Mouse (Mus musculus): ENCODE measurements around the gene Ubash3a. TPM values are rescaled to one million over a fixed set of nuclear protein-coding genes. Genes with fewer than 3 reads are reported as not detected.
A peak's percentile ranks its signal among the peaks of the same experiment; 100 is the strongest.

Gene Ubash3a
- polyA plus RNA-seq, 1 experiment from 2014 or later = 0.50 TPM

DNA sequence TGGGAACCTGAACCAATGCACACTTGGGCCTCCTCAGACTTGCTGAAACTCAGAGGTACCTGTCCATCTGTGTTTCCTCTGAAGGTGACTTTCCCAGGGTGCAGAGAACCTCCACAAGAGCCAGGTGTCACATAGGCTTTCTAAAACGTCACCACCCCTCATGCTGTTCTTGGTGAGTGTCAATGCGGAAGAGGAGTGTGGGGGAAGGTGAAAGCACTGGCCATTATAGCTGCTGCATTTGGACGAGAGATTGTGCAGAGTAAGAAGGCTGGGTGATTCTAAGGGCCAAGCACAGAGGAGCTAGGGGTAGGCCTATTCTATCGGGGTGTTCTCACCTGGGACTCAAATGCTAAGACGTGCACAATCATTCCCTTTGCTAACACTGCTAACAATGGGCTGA lies 46.3 kb downstream of the Ubash3a start:
- no peaks in the 10 kb centered on the region for H3K36me3 ChIP-seq
- 54% methylated on average over 5 of the region's 5 CpGs for WGBS
- H3K4me2 ChIP-seq (replicated peaks) = no peak overlapping the region
- H3K9ac ChIP-seq = no peak overlapping the region
- H3K27me3 ChIP-seq = no peaks in the 10 kb centered on the region
- H3K4me3 ChIP-seq = no peak overlapping the region
- H3K4me1 ChIP-seq = peaks cover 7% of the 10 kb centered on the region; the same call in 1 of the 2 replicates
- H3K9me3 ChIP-seq = no peaks in the 10 kb centered on the region
- ATAC-seq (ENCODE audit: low FRiP score, low read depth) = no peak
- no peak overlapping the region for H3K27ac ChIP-seq

DNA sequence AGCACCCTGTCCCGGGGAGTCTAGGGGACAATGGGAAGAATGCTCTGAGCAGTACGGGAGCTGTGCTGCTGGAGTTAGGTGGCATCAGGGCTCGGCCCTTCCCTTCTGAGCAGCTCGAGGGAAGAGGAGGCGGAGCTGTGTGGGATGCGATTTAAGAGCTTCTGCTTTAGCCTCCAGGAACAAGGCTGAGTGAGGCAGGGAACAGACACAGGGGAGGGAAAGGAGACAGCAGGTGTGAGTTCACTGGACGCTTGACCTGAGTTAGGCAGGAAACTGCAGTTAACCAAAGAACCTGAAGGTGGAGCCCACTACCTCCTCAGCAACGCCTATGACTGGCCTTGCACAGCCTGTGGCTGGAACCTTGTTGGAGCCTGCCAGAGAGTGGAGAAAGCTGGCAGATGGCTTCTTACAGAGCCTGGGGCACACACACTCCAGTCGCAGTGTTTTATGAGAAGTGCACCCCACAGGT lies 46.8 kb downstream of the Ubash3a start:
- peak; percentile 73 for ATAC-seq (ENCODE audit: low FRiP score, low read depth)
- H3K36me3 ChIP-seq = no peaks in the 10 kb centered on the region
- H3K4me2 ChIP-seq (replicated peaks) = 0 out of 2 replicates have a peak overlapping the region, but pooled peaks have one; percentile 14
- H3K9ac ChIP-seq = no peak overlapping the region
- WGBS = 11% methylated on average over 9 of the region's 9 CpGs
- H3K9me3 ChIP-seq = no peaks in the 10 kb centered on the region
- no peaks in the 10 kb centered on the region for H3K27me3 ChIP-seq
- no peak overlapping the region for H3K27ac ChIP-seq
- H3K4me1 ChIP-seq = peaks cover 7% of the 10 kb centered on the region; the same call in 1 of the 2 replicates
- no peak overlapping the region for H3K4me3 ChIP-seq

GRCm38 (mm10) chr17:31257149-31257548 lies 49.5 kb downstream of the Ubash3a start:
- H3K9me3 ChIP-seq = no peaks in the 10 kb centered on the region
- ATAC-seq (ENCODE audit: low FRiP score, low read depth) = no peak
- H3K4me2 ChIP-seq (replicated peaks) = no peak overlapping the region
- no peak overlapping the region for H3K27ac ChIP-seq
- H3K4me1 ChIP-seq = peaks cover 10% of the 10 kb centered on the region; the same call in 1 of the 2 replicates
- H3K36me3 ChIP-seq = no peaks in the 10 kb centered on the region
- H3K27me3 ChIP-seq = no peaks in the 10 kb centered on the region
- H3K4me3 ChIP-seq = no peak overlapping the region
- 84% methylated on average over 1 of the region's 1 CpGs for WGBS
- H3K9ac ChIP-seq = no peak overlapping the region

GRCm38 (mm10) chr17:31257898-31258297 lies 50.2 kb downstream of the Ubash3a start:
- Histone ChIP-seq H3K27me3 (no peaks in the 10 kb centered on the region), H3K27ac (no peak overlapping the region), H3K36me3 (no peaks in the 10 kb centered on the region), H3K9me3 (no peaks in the 10 kb centered on the region), H3K9ac (no peak overlapping the region), H3K4me2 (replicated peaks) (no peak overlapping the region), H3K4me1 (peaks cover 10% of the 10 kb centered on the region; the same call in 1 of the 2 replicates), H3K4me3 (no peak overlapping the region)
- 89% methylated on average over 12 of the region's 12 CpGs for WGBS
- ATAC-seq (ENCODE audit: low FRiP score, low read depth) = no peak

- no peak for ATAC-seq (ENCODE audit: low FRiP score, low read depth)
- Histone ChIP-seq H3K27me3 (no peaks in the 10 kb centered on the region), H3K36me3 (no peaks in the 10 kb centered on the region), H3K9me3 (no peaks in the 10 kb centered on the region), H3K9ac (no peak overlapping the region), H3K4me3 (no peak overlapping the region), H3K4me2 (replicated peaks) (no peak overlapping the region), H3K27ac (no peak overlapping the region), H3K4me1 (peaks cover 10% of the 10 kb centered on the region; the same call in 1 of the 2 replicates)
- 75% methylated on average over 9 of the region's 9 CpGs for WGBS
These were observed 50.7 kb downstream of the Ubash3a start for GRCm38 (mm10) chr17:31258310-31258865.

GRCm38 (mm10) chr17:31259145-31259544 lies 51.5 kb downstream of the Ubash3a start:
- no peak for ATAC-seq (ENCODE audit: low FRiP score, low read depth)
- Histone ChIP-seq H3K4me1 (peaks cover 10% of the 10 kb centered on the region; the same call in 1 of the 2 replicates), H3K9ac (no peak overlapping the region), H3K27ac (no peak overlapping the region), H3K9me3 (no peaks in the 10 kb centered on the region), H3K36me3 (no peaks in the 10 kb centered on the region), H3K4me3 (no peak overlapping the region), H3K27me3 (no peaks in the 10 kb centered on the region), H3K4me2 (replicated peaks) (no peak overlapping the region)
- 74% methylated on average over 4 of the region's 4 CpGs for WGBS

GRCm38 (mm10) chr17:31259825-31260224 lies 52.2 kb downstream of the Ubash3a start:
- Histone ChIP-seq H3K4me3 (no peak overlapping the region), H3K4me2 (replicated peaks) (no peak overlapping the region), H3K27ac (no peak overlapping the region), H3K4me1 (peaks cover 5% of the 10 kb centered on the region; the same call in 1 of the 2 replicates), H3K9ac (no peak overlapping the region), H3K36me3 (no peaks in the 10 kb centered on the region), H3K9me3 (no peaks in the 10 kb centered on the region), H3K27me3 (no peaks in the 10 kb centered on the region)
- 82% methylated on average over 4 of the region's 4 CpGs for WGBS
- no peak for ATAC-seq (ENCODE audit: low FRiP score, low read depth)

DNA sequence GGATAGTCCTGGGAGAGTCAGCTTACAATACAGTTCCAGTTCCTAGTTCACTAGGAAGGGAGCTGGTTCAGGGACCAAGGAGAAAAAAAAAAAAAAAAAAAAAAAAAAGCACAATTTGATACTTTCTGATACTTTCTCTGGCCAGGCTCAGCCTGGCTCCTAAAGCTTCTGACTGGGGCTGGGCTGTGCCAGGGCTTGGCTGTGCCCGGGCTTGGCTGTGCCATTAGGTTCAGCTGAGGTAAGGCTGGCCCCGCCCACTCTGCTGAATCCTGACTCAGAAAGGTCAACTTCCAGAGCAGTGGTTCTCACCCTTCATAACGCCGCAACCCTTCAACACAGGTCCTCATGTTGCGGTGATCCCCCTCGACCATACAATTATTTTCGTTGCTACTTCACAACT lies 52.8 kb downstream of the Ubash3a start:
- ATAC-seq (ENCODE audit: low FRiP score, low read depth) = no peak
- Histone ChIP-seq H3K27ac (no peak overlapping the region), H3K27me3 (no peaks in the 10 kb centered on the region), H3K36me3 (no peaks in the 10 kb centered on the region), H3K9ac (no peak overlapping the region), H3K9me3 (no peaks in the 10 kb centered on the region), H3K4me1 (peaks cover 9% of the 10 kb centered on the region; the same call in 1 of the 2 replicates), H3K4me3 (no peak overlapping the region), H3K4me2 (replicated peaks) (no peak overlapping the region)
- 69% methylated on average over 7 of the region's 7 CpGs for WGBS

DNA sequence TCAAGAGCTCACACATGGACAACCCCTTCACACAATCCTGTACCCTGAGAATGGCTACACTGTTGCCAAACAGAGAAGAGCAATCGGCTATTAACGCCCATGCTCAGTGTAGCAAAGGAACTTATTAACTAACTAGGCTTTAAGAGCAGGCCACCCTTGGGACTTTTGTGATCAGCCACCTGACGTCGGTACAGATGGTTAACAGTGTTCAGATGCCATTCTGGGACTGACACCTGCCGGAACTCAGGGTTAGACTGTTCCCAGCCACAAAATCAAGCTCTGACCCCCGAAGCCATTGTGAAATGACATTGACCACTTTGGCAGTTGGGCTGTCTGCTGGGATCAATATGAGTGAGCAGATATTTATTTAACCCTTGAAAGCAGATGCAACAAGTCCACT lies 53.7 kb downstream of the Ubash3a start:
- ATAC-seq (ENCODE audit: low FRiP score, low read depth) = no peak
- 73% methylated on average over 6 of the region's 6 CpGs for WGBS
- H3K9me3 ChIP-seq = no peaks in the 10 kb centered on the region
- H3K4me1 ChIP-seq = peaks cover 9% of the 10 kb centered on the region; the same call in 1 of the 2 replicates
- H3K36me3 ChIP-seq = no peaks in the 10 kb centered on the region
- H3K4me3 ChIP-seq = no peak overlapping the region
- H3K27ac ChIP-seq = no peak overlapping the region
- H3K4me2 ChIP-seq (replicated peaks) = no peak overlapping the region
- no peaks in the 10 kb centered on the region for H3K27me3 ChIP-seq
- H3K9ac ChIP-seq = no peak overlapping the region

- H3K27me3 ChIP-seq = no peaks in the 10 kb centered on the region
- H3K27ac ChIP-seq = no peak overlapping the region
- no peaks in the 10 kb centered on the region for H3K36me3 ChIP-seq
- ATAC-seq (ENCODE audit: low FRiP score, low read depth) = no peak
- no peak overlapping the region for H3K4me3 ChIP-seq
- H3K9ac ChIP-seq = no peak overlapping the region
- H3K4me2 ChIP-seq (replicated peaks) = no peak overlapping the region
- peaks cover 9% of the 10 kb centered on the region; the same call in 1 of the 2 replicates for H3K4me1 ChIP-seq
- WGBS = 69% methylated on average over 5 of the region's 5 CpGs
- H3K9me3 ChIP-seq = no peaks in the 10 kb centered on the region
These were observed 55.0 kb downstream of the Ubash3a start for GRCm38 (mm10) chr17:31262715-31263114.

DNA sequence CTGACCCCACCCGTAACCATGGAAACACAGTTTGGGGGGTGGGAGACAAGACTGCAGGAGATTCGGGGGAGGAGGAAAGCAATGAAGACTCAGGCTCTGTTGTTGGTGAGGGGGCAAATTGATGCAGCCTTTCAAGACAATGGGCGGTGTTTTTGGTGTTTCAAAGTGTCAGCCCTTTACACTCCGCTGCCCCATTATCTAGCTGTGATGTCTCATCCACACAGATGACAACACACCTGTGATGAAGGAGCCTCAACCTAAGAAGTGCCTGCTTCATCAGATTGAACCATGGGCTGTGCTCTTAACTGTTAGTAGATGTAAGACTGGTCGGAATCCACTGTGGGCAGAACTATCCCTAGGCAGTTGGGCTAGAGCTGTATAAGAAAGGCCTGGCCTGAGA lies 56.1 kb downstream of the Ubash3a start:
- 94% methylated on average over 5 of the region's 5 CpGs for WGBS
- H3K4me2 ChIP-seq (replicated peaks) = no peak overlapping the region
- H3K9me3 ChIP-seq = no peaks in the 10 kb centered on the region
- H3K36me3 ChIP-seq = no peaks in the 10 kb centered on the region
- H3K9ac ChIP-seq = no peak overlapping the region
- ATAC-seq (ENCODE audit: low FRiP score, low read depth) = no peak
- H3K4me1 ChIP-seq = peaks cover 9% of the 10 kb centered on the region; the same call in 1 of the 2 replicates
- H3K4me3 ChIP-seq = no peak overlapping the region
- H3K27ac ChIP-seq = no peak overlapping the region
- no peaks in the 10 kb centered on the region for H3K27me3 ChIP-seq

DNA sequence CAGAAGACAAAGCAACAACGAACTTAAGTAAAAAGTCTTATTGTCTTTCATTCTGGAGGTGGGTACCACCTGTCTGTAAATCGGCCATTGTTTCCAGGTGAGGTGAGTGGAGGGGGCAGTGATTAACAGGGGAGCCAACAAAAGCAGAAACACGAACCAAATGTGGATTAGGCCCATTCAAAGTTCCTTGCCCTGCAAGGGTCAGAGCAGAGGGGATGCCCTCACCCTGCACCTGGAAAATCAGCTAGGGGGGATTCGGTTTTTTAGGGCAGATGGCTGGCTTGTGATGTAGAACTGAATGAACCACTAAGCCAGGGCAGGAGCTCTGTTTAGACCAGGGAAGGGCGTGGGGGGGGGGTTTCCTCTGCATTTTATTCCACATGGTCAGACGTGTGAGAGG lies 56.7 kb downstream of the Ubash3a start:
- ATAC-seq (ENCODE audit: low FRiP score, low read depth) = no peak
- no peak overlapping the region for H3K27ac ChIP-seq
- H3K9me3 ChIP-seq = no peaks in the 10 kb centered on the region

DNA sequence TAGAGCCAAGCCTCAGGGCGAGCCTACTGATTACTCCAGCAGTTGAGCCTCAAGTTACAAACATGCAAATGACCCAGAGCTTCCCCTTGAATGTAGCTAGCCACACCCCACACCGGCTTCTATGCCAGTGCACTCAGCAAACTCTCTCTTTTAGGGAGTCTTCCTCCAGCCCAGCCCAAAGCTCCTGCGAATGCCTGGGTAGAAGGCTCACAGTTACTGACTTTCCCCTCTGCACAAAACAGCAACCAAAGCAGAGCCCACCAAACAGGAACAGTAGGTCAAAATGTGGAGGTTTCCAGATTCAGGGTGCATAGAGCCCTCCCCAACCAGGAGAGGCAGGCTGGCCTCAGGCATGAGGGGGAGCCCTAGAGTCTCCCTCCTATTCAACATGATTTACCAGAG lies 57.5 kb downstream of the Ubash3a start:
- H3K4me2 ChIP-seq (replicated peaks) = no peak overlapping the region
- H3K27me3 ChIP-seq = no peaks in the 10 kb centered on the region
- ATAC-seq (ENCODE audit: low FRiP score, low read depth) = no peak
- H3K36me3 ChIP-seq = no peaks in the 10 kb centered on the region
- WGBS = 6% methylated on average over 3 of the region's 3 CpGs
- no peaks in the 10 kb centered on the region for H3K9me3 ChIP-seq
- H3K27ac ChIP-seq = no peak overlapping the region
- H3K4me3 ChIP-seq = no peak overlapping the region
- H3K9ac ChIP-seq = no peak overlapping the region
- peaks cover 9% of the 10 kb centered on the region; the same call in 1 of the 2 replicates for H3K4me1 ChIP-seq

More for the DNA sequence above, 56.7 kb downstream of the Ubash3a start:
- WGBS = 48% methylated on average over 6 of the region's 6 CpGs
- H3K27me3 ChIP-seq = no peaks in the 10 kb centered on the region
- H3K4me3 ChIP-seq = no peak overlapping the region
- H3K4me1 ChIP-seq = peaks cover 9% of the 10 kb centered on the region; the same call in 1 of the 2 replicates
- no peaks in the 10 kb centered on the region for H3K36me3 ChIP-seq
- no peak overlapping the region for H3K4me2 ChIP-seq (replicated peaks)
- no peak overlapping the region for H3K9ac ChIP-seq
